Mouse (Mus musculus) olfactory bulb, adult 2 months (tissue): ENCODE measurements around the gene Tnfsf11.

Source experiments
- CTCF ChIP-seq: fragments of 200-500 bp; IDR thresholded peaks from 2 replicates; pipeline ENCODE4 v1.5.1; 2012; ENCODE audit warnings: low read depth, mild to moderate bottlenecking, low read length, moderate library complexity; ENCODE audit not compliant: insufficient read depth
- POLR2A ChIP-seq: fragments of 200-500 bp; IDR thresholded peaks from 2 replicates; pipeline ENCODE4 v1.6.1; 2012; ENCODE audit warnings: mild to moderate bottlenecking, low read depth, low read length, moderate library complexity; ENCODE audit not compliant: insufficient read depth

DNA sequence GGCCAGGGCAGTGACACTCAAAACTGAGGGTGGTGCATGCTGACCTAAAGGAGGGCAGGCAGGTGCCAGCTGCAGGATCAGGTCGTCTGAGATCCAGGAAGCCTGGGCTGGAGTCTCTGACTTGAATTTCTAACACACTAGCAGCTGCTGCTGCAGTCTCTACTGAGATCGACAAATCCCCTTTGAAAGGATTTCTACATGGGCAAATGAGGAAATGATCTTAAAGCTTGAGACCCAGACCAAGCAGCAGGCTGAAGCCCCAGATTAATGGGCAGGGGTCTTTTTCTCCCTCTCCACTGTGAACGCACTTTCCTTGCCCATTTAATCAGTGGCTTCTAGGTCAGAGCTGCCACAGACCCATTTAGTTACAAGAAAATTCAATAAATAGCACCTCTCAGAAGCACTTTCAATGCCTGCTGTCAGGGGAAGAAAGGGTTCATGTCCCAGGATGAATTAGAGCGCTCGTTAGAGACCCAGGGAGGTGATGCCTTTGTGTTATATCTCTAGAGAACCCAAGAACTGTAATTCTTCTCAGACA lies 21.8 kb downstream of the Tnfsf11 start:
- TF ChIP-seq CTCF, result no peak
- no peak for TF ChIP-seq POLR2A
